Comparison of ENCODE assay signal across 24 mouse cellular contexts in the genomic region with DNA sequence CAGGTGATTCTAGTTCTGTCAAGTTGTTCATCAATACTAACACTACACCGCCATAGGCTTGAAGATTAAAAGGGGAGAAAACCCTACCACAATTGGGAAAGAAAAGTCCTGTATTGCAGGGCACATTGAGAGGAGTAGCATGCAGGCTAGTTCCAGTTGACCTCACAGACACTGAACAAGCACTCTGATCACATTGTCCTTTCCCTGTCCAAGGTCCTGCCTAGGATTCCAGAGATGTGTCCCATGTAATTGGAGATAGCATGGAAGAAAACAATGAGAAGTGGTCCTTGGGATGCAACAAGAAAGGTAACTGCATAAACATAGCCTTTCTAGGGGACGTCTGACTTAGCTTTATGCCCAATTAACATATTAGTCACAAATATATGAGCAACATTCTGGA. TPM values are rescaled to one million over a fixed set of nuclear protein-coding genes. Genes with fewer than 3 reads are reported as not detected.
DNase-seq lines count a peak whose midpoint lies in the region; ATAC-seq and TF ChIP-seq lines count a peak whose summit lies in the region.
"Had no signal": no experiment of that assay in that cellular context is flagged by ENCODE, and none has a peak within 500 bp of the region (broad histone marks: within the 10 kb centered on the region; RNA-seq: fewer than 3 reads in every experiment).

No protein-coding gene starts in this region.

- no peak overlapping the region for H3K4me3 ChIP-seq in kidney, postnatal 0 days (replicated peaks; ENCODE audit: low read depth, low read length)
- H3K4me3 ChIP-seq in ES-E14 (ENCODE audit: insufficient read depth in 1 of 2, low read depth in 1 of 2, low read length in 2 of 2, poor library complexity in 1 of 2, severe bottlenecking in 1 of 2) = no peak overlapping the region
- no peak overlapping the region for H3K4me3 ChIP-seq in liver, postnatal 0 days (ENCODE audit: low read depth, low read length)
- H3K4me3 ChIP-seq: heart, embryonic 10.5 days; hindbrain, embryonic 13.5 days had no signal

- no peaks in the 10 kb centered on the region for H3K9me3 ChIP-seq in kidney, postnatal 0 days (replicated peaks; ENCODE audit: low read length)
- no peaks in the 10 kb centered on the region for H3K9me3 ChIP-seq in ES-E14 (ENCODE audit: control insufficient read depth, insufficient read depth, low read depth, low read length)
- no peaks in the 10 kb centered on the region for H3K9me3 ChIP-seq in liver, postnatal 0 days (ENCODE audit: low read length)
- H3K9me3 ChIP-seq: heart, embryonic 10.5 days; hindbrain, embryonic 13.5 days had no signal

- 49% methylated on average over 2 of the region's 2 CpGs for WGBS in kidney, postnatal 0 days
- 47% methylated on average over 2 of the region's 2 CpGs for WGBS in liver, postnatal 0 days (ENCODE audit: insufficient replicate concordance)

- peak; percentile 66 for DNase-seq in kidney, postnatal 0 days (ENCODE audit: low spot score)
- no peak for DNase-seq in kidney, postnatal 14 days
- DNase-seq in ES-E14 (ENCODE audit: low read depth, low spot score) (peak; percentile 54), adipocyte (ENCODE audit: low spot score) (peak; percentile 5)
- DNase-seq in mesoderm, embryonic 11.5 days (ENCODE audit: low read depth, low spot score) = peak; percentile 24
- DNase-seq in c-Kit-positive CD71-positive TER-119-positive erythroid progenitor cells, embryonic 14.5 days (ENCODE audit: low spot score) = no peak
- no peak for DNase-seq in liver, postnatal 0 days
- DNase-seq: cerebellum, adult 9-11 months; gastrocnemius, postnatal 25 days; kidney, adult 9 months; lung, adult 18-20 months; lung, postnatal 36 days; right cerebral cortex, adult 18-20 months; thymus, postnatal 14 days had no signal

- in situ Hi-C loops in ES-E14 (cut with MboI; ENCODE audit: low sequenced_read_pairs in 2 of 2, unreplicated experiment in 2 of 2) = no loop called here

- H3K27ac ChIP-seq in kidney, postnatal 0 days = no peak overlapping the region
- no peak overlapping the region for H3K27ac ChIP-seq in ES-E14 (ENCODE audit: insufficient read depth, low read depth, low read length, poor library complexity, severe bottlenecking)
- no peak overlapping the region for H3K27ac ChIP-seq in liver, postnatal 0 days (ENCODE audit: low read depth)
- H3K27ac ChIP-seq: heart, embryonic 10.5 days; hindbrain, embryonic 13.5 days had no signal

- TF ChIP-seq CTCF in kidney, postnatal 0 days (IDR thresholded peaks at IDR 0.05; ENCODE audit: low read depth) = no peak
- no peak for TF ChIP-seq CTCF in liver, postnatal 0 days (IDR thresholded peaks at IDR 0.05; ENCODE audit: low read depth)

- H3K4me2 ChIP-seq in kidney, postnatal 0 days (ENCODE audit: low read length) = no peak overlapping the region
- no peak overlapping the region for H3K4me2 ChIP-seq in liver, postnatal 0 days (ENCODE audit: low read depth, low read length)
- H3K4me2 ChIP-seq: hindbrain, embryonic 13.5 days had no signal

- no peaks in the 10 kb centered on the region for H3K36me3 ChIP-seq in kidney, postnatal 0 days (ENCODE audit: insufficient read depth, low read length)
- H3K36me3 ChIP-seq in ES-E14 (ENCODE audit: control insufficient read depth, insufficient read depth, low read length, poor library complexity, severe bottlenecking) = no peaks in the 10 kb centered on the region
- H3K36me3 ChIP-seq in liver, postnatal 0 days (replicated peaks; ENCODE audit: insufficient read depth, low read length) = no peaks in the 10 kb centered on the region
- H3K36me3 ChIP-seq: heart, embryonic 10.5 days; hindbrain, embryonic 13.5 days had no signal

- no peaks in the 10 kb centered on the region for H3K4me1 ChIP-seq in kidney, postnatal 0 days (replicated peaks; ENCODE audit: insufficient read depth, low read length)
- H3K4me1 ChIP-seq in ES-E14 (ENCODE audit: control insufficient read depth in 2 of 2, insufficient read depth in 2 of 2, low read length in 2 of 2, poor library complexity in 1 of 2) = no peaks in the 10 kb centered on the region
- H3K4me1 ChIP-seq in liver, postnatal 0 days (ENCODE audit: insufficient read depth) = no peaks in the 10 kb centered on the region
- H3K4me1 ChIP-seq: heart, embryonic 10.5 days; hindbrain, embryonic 13.5 days had no signal

- no peak for TF ChIP-seq EP300 in liver, postnatal 0 days (IDR thresholded peaks at IDR 0.05; ENCODE audit: low read depth)

- no peaks in the 10 kb centered on the region for H3K27me3 ChIP-seq in kidney, postnatal 0 days (ENCODE audit: insufficient read depth, low read length)
- H3K27me3 ChIP-seq in liver, postnatal 0 days (ENCODE audit: insufficient read depth, low read length) = no peaks in the 10 kb centered on the region
- H3K27me3 ChIP-seq: hindbrain, embryonic 13.5 days had no signal

- no peak for ATAC-seq in kidney, postnatal 0 days (replicated peaks; ENCODE audit: low FRiP score, low read depth)
- no peak for ATAC-seq in liver, postnatal 0 days
- ATAC-seq: forebrain, embryonic 14.5 days had no signal

- no peak overlapping the region for H3K9ac ChIP-seq in kidney, postnatal 0 days (ENCODE audit: low read depth, low read length)
- no peak overlapping the region for H3K9ac ChIP-seq in ES-E14 (ENCODE audit: insufficient read depth, low read depth, low read length, poor library complexity, severe bottlenecking)
- no peak overlapping the region for H3K9ac ChIP-seq in liver, postnatal 0 days (replicated peaks)
- H3K9ac ChIP-seq: hindbrain, embryonic 13.5 days had no signal

TF ChIP-seq in ES-E14, 5 proteins besides CTCF, POLR2A, EP300 and RAD21:
- no peak for TF ChIP-seq HCFC1 (IDR thresholded peaks at IDR 0.05; ENCODE audit: borderline replicate concordance, insufficient read depth, low read length)
- no peak for TF ChIP-seq ZC3H11A (IDR thresholded peaks at IDR 0.05; ENCODE audit: borderline replicate concordance, low read depth, low read length)
- TF ChIP-seq CHD2 (IDR thresholded peaks at IDR 0.05; ENCODE audit: low read depth, low read length) = no peak
- no peak for TF ChIP-seq ZNF384 (IDR thresholded peaks at IDR 0.05; ENCODE audit: low read depth, low read length)
- TF ChIP-seq MAFK (IDR thresholded peaks at IDR 0.05; ENCODE audit: insufficient read depth, low read depth, low read length) = no peak

RNA-seq across cellular contexts. Expression of a gene that starts 29.4 kb away (rescaled TPM):
- polyA plus RNA-seq in kidney, postnatal 0 days (2015; fragmentation: Nextera tagmentation; extraction: Ambion mirVana) = not detected in 2 replicates
- total RNA-seq in ES-E14 (2012; rRNA removed) = not detected in 2 replicates
- polyA plus RNA-seq in liver, postnatal 0 days (2015; fragmentation: Nextera tagmentation; extraction: Ambion mirVana) = not detected in 2 replicates
- total RNA-seq: gastrocnemius, postnatal 25 days; layer of hippocampus, postnatal 25 days; liver, adult 2 months; megakaryocyte-erythroid progenitor cell, adult 5-6 weeks; midbrain, postnatal 0 days had no signal
- polyA plus RNA-seq: heart, embryonic 10.5 days; heart, postnatal 0 days; hindbrain, embryonic 13.5 days; intestine, embryonic 14.5 days; liver, adult 2 months; small intestine, adult 2 months had no signal

Comparison
In these comparisons a context has a peak if more than half of its experiments do, and no peak if none do; other contexts are left out.
1. DNase-seq: peak in kidney, postnatal 0 days (single experiment), ES-E14 (single experiment), adipocyte (single experiment) and mesoderm, embryonic 11.5 days (single experiment); none in kidney, postnatal 14 days (single experiment), c-Kit-positive CD71-positive TER-119-positive erythroid progenitor cells, embryonic 14.5 days (single experiment) and liver, postnatal 0 days (single experiment).